Mouse (Mus musculus) natural killer cell, adult 2 months (primary cell): ENCODE measurements around the gene Mmp11.

Experiments used
- DNase-seq, 2 experiments: peaks; one replicate each; pipeline ENCODE4 v3.0.0; 2022; ENCODE audit warnings: low spot score in 2 of 2

Mmp11 gene

DNA sequence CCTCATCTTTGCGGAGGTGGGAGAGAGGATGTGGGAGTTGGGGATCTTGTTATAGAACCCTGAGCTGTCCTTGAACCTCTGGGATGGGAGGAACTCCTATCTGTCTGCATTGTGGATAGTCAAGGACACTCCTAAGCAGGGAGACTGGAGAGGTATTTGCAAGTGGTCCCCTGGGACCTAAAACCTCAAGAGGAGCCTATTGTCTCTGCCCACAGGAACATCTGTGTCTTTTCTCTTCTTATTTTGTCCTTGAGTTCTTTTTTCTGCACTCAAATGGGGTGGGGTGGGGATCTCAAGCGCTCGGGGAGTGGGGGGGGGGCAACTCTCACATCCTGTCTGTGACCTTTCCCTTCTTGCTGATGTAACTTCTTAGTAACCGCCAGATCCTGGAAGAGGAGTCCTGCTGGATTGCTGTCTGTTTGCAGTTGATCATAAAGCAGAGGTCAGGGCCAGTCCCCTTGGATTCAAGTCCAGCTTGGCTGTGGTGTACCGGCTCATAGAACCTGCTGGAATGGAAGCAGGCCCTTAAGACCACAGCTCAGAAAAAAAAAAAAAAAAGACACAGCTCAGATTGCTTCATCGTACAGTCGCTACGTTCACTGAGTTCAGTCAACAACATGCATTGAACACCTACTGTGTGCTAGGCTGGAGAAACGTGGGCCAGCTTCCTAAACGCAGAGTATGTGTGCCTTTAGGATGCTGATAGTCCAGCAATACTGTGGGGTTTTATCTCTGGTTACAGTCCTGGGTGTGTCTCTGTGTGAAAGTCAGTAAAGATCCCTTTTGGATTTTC lies 1.8 kb upstream of the Mmp11 start:
- no peak for DNase-seq

DNA sequence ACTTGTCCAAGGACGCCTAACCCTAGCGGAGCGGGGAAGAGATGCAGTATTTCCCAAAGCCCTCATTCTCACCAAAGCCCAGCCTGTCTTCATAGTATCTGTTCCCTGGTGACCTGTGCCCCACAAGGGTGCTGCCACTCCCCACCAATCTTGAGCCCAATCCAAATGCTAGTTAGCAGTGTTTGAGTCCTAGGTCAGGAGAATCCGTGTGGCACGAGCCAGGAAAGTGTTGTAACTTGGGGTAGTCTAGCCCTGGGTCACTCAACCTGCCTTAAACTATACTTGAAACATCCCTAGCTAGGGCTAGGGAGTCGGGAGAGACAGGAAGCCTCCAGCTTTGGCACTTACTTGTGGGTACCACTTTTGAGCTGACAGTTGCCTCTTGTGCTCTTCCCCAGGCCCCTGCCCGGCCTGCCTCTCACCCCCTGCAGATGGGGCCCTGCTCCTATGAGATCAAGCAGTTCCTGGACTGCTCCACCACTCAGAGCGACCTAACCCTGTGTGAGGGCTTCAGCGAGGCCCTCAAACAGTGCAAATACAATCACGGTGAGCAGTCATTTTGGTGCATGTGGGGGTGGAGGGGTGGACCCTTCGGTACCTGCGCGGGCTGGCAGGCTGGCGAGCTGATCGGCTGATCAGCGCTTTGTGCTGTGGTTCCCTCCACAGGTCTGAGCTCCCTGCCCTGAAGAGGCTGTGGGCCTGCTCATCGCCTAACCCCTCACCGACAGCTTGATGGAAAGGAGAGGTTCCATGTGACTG lies 792 bp upstream of the Mmp11 start:
- DNase-seq: no peak

DNA sequence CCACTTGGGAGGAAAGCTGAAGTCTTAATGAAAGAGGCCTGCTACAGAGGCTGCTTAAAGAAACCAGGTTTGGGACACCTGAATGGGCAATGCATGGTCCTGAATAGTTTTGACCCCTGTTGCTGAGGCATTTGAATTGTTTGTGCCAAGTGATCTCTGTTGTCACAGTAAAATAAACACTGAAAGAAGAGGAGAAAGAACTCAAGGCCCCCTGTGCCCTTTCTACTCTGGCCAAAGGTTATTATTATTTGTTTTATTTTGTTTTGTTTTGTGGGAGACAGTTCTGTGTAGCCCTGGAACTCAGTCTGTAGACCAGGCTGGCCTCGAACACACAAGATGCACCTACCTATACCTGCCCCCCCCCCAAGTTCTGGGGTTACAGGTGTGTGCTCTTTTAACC lies 1.3 kb downstream of the Mmp11 start:
- DNase-seq: no peak

DNA sequence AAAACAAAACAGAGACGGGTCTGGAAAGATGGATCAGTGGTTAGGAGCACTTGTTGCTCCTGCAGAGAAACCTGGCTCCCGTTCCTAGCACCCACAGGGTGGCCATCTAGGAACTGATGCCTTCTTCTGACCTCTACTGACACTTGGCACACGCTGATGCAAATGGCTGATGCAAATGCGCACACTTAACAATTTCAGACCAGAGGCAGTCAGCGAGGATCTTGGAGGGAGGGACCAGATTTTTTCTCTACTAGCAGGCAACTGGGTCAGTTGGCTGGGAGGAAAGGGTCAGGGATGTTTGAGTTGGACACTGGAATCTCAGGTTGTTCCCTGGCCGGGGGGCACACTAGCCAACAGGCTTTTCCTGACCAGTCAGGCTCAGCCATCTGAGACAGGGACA lies 3.4 kb downstream of the Mmp11 start, which contains the start of gene Chchd10:
Gene Chchd10, plus strand, starts transcription at position 240 of the 400 bp plus-strand sequence.
- no peak for DNase-seq

DNA sequence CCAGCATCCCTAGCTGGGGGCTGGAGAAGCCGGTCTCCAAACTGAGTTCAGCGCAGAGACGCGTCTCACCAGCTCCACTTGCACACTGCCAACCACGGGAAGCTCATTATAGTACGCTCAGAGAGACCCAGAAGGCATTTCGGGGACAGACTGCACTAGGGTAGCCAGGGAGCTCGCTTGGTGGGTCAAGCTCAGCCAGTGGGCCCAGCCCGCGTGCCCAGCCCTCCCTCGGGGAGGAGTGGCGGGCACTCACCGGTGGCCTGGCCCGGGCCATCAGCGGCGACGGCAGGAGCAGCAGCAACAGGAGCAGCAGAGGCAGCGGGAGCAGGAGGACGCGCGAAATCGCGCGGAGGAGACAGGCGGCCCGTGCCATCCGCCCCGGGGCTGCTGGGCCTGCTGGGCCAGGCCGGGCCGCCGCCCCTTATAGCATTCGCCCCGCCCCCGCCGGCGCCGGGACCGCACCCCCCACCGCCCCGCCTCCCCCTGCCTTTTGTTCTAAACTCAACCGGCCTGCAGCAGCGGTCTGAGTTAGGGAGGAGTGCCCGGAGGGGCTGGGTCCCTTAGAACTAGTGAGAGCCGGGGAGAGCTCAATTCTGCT lies 4.1 kb downstream of the Mmp11 start:
- DNase-seq: peak in 1 of 2 experiments; percentile 14

DNA sequence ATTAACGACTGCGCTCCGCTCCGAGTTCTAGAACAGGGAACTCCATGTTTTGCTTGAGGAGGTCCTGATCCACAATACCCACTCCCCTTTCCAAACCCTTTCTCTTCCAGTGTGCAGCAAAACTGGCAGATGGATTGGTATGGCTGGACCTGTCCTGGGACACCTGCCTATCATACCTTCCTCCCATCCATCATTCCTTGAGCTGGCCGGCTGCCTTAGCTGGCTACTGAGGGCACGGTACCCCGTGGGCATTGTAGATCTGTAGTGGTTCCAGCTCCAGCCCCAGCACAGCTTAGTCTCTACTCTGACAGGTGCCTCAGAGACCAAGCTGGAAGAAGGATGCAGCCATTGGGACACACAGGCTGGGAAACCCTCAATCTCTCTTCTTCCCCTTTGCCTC lies 5.0 kb downstream of the Mmp11 start:
- DNase-seq: no peak

DNA sequence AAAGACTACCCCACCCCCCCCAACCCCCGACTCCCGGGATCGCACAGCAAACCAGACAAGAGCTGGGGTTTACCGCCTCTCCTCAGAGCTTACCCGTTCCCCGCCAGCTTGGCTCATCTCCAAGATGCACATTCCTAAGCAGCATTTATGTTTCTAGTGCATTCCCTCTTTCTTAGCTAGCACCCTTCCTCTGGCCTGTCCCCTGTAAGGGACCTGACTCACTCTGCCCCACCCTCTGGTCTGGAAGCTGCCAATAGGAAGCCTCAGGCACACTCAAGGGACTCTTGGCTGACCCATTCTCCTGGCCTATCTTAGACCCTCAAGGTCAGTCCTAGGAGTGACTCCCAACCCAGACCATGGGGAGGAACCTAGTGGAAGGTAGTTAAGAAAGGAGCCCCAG lies 6.0 kb downstream of the Mmp11 start:
- no peak for DNase-seq

DNA sequence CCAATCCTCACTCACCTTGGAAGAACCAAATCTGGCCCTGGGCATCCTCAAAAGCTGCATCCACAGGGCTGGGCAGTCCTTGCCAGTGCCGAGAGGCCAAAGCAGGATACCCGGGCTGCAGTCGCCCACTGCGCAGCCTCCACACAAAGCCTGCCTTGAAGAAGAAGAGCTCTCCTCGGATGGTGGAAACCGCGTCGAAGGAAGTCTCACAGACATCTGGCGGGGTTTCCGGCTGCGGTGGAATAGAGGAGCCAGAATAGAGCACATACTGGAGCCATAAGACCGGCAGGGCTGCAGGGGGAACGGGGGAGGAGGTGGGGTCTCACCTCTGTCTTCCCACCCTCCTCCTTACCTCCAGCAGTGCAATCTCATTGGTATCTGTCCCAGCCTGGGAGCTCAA lies 9.9 kb downstream of the Mmp11 start:
- no peak for DNase-seq

DNA sequence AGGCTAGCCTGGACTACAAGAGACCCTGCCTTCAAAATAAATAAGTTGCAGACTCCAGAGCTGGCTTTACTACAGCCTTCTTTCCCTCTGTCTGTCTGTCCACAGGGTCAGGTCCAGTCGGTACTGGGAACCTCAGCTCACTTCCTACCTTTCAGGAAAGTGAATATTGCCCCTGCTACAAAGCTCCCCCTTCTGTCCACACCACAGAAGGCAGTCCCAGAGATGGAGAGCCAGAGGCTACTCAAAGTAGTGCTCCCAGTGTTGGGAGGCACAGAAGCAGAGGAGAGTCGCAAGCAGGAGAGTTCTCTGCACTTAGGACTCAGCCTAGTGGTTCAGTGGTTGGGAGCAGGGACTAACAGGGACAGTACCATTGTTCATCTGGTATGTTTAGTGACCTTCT lies 12.0 kb downstream of the Mmp11 start:
- no peak for DNase-seq

DNA sequence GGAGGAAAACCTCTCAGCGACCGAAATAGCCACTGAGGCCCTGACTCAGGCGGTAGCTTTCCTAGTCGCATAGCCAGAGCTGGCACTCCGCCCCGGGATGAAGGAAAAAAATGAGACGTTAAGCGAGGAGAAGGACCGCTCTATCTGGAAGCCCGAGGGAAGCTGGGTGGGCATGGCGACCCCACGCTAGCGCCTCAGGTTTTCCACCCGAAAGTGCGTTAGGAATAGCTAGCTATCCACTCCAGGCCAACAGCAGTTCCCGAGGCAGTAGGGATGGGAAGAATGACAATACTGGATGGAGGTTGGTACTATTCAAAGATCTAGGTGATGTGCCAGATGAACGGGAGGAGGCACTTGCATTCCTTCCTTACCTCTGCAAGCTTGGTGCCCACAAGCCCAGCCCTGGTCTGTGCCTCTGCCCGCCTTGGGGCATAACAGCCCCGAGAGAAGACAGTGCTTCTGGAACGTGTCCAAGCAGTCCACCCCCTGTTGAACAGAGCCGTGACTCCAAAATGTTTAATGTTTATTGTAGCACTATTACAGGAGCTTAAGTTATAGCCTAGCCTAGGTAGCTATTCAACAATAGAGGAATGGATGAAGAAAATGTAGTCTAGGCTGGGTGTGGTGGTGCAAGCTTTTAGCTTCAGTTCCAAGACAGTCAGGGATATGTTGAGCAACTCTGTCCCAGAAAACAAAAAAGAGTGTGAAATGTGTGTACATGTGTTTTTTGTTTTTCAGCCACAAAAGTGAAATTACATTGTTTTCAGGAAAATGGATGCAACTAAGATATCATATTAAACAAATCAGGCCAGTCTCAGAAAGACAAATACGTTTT lies 14.4 kb downstream of the Mmp11 start:
- no peak for DNase-seq

DNA sequence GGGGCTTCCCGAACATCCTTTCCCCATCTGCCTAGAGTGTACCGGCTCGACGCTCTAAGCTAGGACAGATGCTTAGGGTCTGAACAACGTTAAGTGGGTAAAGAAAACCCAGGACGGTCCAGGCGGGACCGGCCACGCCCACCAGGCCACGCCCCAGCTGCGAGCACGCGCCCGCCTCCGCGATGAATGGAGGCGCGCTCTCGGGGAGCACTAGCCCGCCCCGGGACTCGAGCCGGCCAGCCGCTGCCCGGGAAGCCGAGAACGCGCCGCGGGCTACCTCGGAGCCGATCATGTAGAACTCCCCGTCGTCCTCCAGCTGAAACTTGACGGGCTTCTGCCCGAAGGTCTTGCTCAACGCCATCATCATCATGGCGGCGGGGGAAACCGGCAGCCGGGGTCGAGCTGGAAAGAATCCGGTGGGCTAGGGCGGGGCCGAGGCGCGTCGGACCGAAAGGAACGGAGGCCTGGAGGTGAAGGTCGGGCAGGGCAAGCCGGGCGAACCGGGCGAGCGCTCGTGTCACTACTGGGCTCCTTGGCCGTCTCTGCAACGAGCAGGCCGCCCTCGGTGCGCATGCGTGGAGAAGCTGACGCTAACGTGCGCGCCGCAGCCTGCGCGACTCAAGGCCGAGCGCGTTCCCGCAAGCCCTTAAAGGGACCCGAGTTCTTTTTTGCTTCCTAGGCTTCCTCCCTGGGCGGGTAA lies 15.1 kb downstream of the Mmp11 start, which contains the start of gene Smarcb1:
Gene Smarcb1, minus strand, starts transcription at position 592 of the 700 bp plus-strand sequence.
- DNase-seq: peak; percentile 87 to 90

DNA sequence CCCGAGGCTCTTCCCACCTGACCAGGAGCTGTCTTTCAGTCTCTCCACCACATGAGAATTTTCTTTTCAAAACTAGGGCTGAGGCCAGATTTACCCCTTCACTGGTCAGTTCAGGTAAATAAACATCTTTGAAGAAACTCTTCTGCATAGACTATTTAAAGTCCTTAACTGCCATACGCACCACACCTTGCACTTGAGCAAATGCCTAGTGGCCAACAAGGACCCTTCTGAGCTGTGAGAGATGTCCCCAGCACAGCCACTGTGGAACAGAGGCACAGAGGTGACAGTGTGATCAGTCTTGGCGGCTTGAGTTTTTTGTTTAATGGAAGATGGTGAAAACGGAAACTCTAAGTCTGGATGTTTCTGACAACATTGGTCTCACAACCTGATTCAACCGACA lies 17.3 kb downstream of the Mmp11 start:
- DNase-seq: no peak

DNA sequence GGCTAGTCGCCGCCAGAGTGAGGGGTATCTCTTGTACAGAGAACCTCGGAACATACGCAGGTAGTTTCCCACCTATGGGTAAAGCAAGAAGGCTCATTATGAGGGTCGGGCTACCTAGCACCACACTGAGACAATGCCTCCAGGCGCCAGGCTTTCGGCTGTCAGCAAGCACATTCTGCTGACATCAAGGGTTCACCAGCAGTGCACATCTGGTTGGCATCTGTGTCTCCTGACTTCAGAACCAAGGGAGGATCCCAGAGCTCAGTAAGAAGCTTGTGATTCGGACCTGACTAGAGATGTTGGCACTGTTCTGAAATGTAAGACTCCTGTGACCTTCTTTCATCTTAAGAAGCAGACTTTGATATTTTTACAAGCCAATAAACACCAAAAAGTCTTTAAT lies 19.5 kb downstream of the Mmp11 start:
- DNase-seq: no peak

DNA sequence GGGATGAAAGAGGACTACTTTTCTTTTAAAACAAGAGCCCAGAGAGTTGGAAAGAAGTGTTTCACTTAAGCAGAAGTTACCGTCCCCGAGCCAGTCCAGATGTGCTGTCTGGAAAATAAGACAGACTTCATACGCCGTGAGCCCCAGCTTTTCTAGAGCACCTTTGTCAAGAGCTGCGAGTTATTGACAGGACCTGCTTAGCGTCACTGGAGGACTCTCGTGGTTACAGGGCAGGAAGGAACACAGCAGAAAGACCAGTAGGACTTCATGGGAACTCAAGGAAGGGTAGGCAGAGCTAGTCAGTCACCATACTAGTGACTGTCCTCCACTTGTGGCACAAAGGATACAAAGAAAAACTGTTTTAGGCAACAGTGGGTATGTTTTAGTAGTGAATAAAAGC lies 20.7 kb downstream of the Mmp11 start:
- DNase-seq: no peak

DNA sequence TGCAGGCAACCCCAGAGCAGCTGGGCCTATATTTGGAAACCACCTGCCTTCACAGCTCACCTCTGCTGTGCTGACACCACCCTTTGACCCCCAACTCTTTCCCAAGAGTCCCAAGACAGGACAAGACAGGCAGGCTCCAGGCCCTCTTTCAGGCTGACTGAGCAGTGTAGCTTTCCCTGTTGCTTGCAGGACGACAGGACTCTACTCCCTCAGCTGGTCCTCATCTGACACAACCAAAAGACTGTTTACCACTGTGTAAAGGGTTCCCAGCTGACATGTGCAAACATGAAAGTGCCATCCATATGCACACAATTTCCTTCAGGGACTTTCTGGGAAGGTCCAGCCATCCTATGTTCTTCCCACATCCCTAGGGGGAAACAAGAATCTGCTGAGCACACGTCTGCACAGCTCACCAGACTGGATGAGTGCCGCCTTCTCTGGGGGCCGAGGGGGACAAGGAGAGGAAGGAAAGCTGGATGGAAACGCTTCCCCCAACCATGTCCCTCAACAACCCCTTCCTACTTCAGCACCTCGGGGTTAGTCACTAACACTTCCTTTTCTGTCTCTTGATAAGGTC lies 23.2 kb downstream of the Mmp11 start:
- no peak for DNase-seq

DNA sequence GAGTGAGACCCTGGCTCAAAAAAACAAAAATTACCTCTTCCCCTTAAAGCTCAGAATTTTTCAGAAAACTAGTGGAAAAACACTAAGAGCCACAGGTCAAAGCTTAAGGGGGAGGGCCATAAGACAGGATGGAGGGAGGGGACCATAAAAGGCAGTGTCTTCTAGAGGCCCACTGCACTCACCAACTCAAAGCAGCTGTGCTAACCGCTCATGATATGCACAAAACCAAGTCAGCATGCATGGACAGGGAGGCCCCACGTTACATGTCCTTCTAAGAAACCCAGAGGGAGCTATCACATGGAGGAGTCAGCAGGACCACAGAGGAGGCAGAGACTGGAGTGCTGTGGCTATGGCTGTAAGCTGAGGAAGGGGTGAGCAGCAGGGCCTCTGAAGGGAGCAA lies 25.6 kb downstream of the Mmp11 start:
- no peak for DNase-seq

DNA sequence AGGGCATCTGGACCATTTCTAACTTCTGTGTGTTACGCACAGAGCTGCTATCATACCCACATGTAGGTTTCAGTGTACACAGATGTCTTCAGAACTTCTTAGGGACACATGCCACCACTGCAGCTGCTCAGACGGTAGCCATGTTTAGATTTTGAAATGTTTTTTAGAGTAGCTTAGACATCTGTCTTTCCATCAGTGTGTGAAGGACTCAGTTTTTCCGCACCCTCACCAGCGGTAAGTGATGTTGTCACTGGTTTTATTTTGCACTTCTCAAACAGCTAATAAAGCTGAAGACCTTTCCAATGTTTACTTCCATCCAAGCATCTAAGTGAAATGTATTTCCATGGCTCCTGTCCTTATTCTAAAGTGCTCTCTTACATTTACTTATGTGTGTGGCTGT lies 29.4 kb downstream of the Mmp11 start:
- no peak for DNase-seq

DNA sequence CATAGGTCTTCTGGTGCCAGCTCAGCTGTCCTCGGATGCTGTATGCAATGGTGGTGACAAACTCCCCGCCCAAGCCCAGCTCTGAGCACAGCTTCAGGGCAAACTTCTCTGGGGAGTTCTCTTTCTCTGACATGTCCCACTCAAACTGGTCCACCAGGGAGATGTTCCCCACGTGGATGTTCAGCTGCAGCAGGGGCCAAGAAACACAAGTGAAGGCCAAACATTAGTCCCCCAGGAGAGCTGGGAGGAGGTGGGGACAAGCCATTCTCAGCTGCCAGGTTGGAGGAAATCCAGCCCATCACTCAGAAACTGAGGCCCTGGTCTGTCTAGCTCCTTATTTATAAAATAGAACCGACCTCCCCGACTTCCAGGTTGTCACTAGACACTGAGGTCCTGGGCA lies 31.9 kb downstream of the Mmp11 start:
- DNase-seq: no peak

DNA sequence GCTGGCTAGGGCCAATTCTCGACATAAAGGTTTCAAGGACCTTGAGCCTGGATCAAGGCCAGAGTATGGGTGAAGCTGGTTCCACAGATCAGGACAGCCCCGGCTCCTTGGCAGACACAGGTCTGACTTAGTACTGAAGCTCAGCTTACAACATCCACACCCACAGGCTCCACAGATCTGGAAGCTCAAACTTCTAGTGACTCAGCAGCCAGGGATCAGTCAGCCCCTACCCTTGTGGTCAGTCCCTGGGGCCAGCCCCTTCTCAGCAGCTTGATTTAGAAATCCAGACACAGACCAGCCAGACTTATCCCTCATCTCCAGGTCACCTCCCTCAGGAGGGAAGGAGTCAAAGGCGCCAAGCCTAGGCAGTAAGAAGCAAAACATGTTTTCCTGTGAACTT lies 37.5 kb downstream of the Mmp11 start:
- no peak for DNase-seq

DNA sequence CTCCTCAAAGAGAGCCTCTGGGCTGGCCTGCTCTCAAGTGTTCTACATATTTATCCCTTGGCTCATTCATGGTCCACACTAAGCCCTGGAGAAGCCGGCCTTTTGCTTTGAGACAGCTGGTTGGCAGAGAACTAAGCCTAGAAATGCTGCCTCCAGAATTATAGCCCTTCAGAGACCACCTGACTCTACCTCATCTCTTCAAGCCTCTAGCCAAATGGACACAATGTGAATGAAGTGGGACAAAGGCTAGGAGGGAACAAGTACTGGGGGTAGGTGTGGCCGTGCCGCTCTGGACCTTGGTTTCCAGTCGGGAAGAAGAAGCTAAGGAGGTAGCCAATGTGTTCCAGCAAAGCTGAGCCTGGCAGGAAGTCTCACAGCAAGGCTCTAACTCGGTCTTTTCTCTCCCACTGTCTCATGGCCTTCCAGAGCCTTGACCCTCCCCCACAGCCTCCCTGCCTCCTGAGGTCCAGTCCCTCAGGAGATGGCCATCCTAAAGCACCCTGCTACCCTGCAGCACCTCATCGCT lies 38.2 kb downstream of the Mmp11 start:
- DNase-seq: no peak

DNA sequence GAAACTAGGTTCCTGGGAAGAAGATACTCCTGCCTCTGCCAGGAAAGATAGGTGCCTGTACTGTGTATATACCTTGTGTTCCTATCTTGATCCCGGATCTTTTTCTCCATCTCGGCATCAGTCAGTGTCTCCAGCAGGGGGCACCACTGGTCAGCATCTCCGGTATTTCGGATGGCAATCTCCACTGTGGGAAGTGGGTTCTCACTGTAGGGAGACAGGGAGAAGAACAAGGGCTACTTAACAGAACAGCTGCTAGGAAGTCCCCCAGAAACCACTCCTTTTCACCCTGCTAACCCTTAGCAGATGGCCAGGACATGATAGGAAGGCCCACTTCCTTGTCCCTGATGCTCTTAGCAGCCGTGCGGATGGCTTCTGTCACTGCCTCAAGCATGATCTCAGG lies 38.9 kb downstream of the Mmp11 start:
- peak; percentile 12 to 28 for DNase-seq
